Mouse (Mus musculus) kidney, embryonic 14.5 days (tissue): ENCODE data around the gene Atp6v1b1. TPM values are rescaled to one million over a fixed set of nuclear protein-coding genes. Genes with fewer than 3 reads are reported as not detected.

Source experiments
- ATAC-seq: fragments of 200-750 bp; cut with Nextera tagmentation; 2 replicates; pipeline ENCODE4 v1.8.0; 2017; ENCODE audit warnings: moderate number of reproducible peaks, mild to moderate bottlenecking, moderate TSS enrichment, moderate library complexity; ENCODE audit not compliant: low FRiP score, low TSS enrichment
- H3K27ac ChIP-seq: fragments of 300-500 bp; sonication (generic); 2 replicates; pipeline ENCODE4 v1.5.1; 2014; ENCODE audit warnings: low read depth, mild to moderate bottlenecking, low read length, moderate library complexity, mixed read lengths
- H3K27me3 ChIP-seq: fragments of 300-500 bp; sonication (generic); 2 replicates; pipeline ENCODE4 v1.6.1; 2014; ENCODE audit warnings: mild to moderate bottlenecking, low read length; ENCODE audit not compliant: control insufficient read depth, insufficient read depth
- H3K36me3 ChIP-seq: fragments of 300-500 bp; sonication (generic); 2 replicates; pipeline ENCODE4 v1.6.1; 2014; ENCODE audit warnings: low read length, mixed read lengths; ENCODE audit not compliant: control insufficient read depth, insufficient read depth
- H3K4me1 ChIP-seq: fragments of 300-500 bp; sonication (generic); 2 replicates; pipeline ENCODE4 v1.6.1; 2014; ENCODE audit warnings: low read length, mixed read lengths; ENCODE audit not compliant: control insufficient read depth, insufficient read depth
- H3K4me2 ChIP-seq: fragments of 300-500 bp; sonication (generic); replicated peaks from 2 replicates; pipeline ENCODE4 v1.6.1; 2014; ENCODE audit warnings: low read depth, mild to moderate bottlenecking, low read length
- H3K4me3 ChIP-seq: fragments of 300-500 bp; sonication (generic); 2 replicates; pipeline ENCODE4 v1.5.1; 2014; ENCODE audit warnings: mild to moderate bottlenecking, low read length
- H3K9ac ChIP-seq: fragments of 300-500 bp; sonication (generic); 2 replicates; pipeline ENCODE4 v1.6.1; 2014; ENCODE audit warnings: low read depth, mild to moderate bottlenecking, low read length, moderate library complexity
- H3K9me3 ChIP-seq: fragments of 300-500 bp; sonication (generic); 2 replicates; pipeline ENCODE4 v1.6.1; 2016; ENCODE audit warnings: low read length; ENCODE audit not compliant: control insufficient read depth
- WGBS: fragments of 180-500 bp; shearing (Covaris S2); extraction: QIAGEN DNeasy Blood & Tissue Kit; methylation state at CpG from one replicate; pipeline ENCODE4 v1.1.7; 2014; 5-methylcytosine and 5-hydroxymethylcytosine counted together
- polyA plus RNA-seq: library from polyadenylated mRNA; unstranded; fragments of >200 nt; fragmentation: Nextera tagmentation; extraction: Ambion mirVana; gene quantifications from 2 replicates; pipeline ENCODE4 v1.2.1, GENCODE M21; 2014

Atp6v1b1 gene
- polyA plus RNA-seq, 1 experiment from 2014 or later: 3.6 TPM

DNA sequence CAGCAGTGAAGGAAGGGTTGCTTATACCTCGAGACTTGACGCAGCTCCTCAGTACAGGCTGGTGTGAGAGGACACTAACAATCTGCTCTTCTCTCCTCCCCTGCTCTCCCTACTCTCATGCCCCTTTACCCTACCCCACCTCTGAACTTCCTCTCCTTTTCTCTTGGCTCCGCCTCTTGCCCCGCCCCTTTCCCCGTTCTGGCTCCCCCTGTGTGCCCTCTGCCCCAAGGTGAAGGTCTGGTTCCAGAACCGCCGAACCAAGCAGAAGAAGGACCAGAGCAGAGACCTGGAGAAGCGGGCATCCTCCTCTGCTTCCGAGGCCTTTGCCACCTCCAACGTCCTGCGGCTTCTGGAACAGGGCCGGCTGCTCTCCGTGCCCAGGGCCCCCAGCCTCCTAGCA lies 5.5 kb upstream of the Atp6v1b1 start:
- Histone ChIP-seq H3K9me3 (no peaks in the 10 kb centered on the region), H3K4me3 (no peak overlapping the region), H3K36me3 (no peaks in the 10 kb centered on the region), H3K4me1 (no peaks in the 10 kb centered on the region), H3K27me3 (no peaks in the 10 kb centered on the region), H3K27ac (no peak overlapping the region), H3K4me2 (no peak overlapping the region), H3K9ac (no peak overlapping the region)
- no peak for ATAC-seq
- 25% methylated on average over 13 of the region's 13 CpGs for WGBS

DNA sequence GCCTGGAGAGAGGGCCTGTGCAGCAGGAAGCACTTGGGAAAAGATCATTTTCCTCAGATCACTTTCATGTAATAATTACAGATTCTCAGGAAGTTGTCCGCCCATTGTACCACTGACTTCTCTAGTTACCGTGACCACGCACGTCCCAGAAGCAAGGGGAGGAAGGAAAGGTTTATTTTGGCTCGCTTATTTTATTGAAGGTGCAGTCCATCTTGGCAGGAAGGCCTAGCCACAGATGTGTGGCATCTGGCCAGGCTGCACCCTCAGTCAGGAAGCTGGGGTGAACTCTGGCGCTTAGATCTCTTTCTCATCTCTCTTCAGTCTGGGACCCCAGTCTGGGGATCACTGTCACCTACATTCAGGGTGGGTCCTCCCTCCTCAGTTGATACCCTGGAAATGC lies 4.2 kb upstream of the Atp6v1b1 start:
- Histone ChIP-seq H3K9ac (no peak overlapping the region), H3K4me3 (no peak overlapping the region), H3K4me1 (no peaks in the 10 kb centered on the region), H3K9me3 (no peaks in the 10 kb centered on the region), H3K36me3 (no peaks in the 10 kb centered on the region), H3K27ac (no peak overlapping the region), H3K27me3 (no peaks in the 10 kb centered on the region; the same call in 1 of the 2 replicates), H3K4me2 (no peak overlapping the region)
- WGBS: 34% methylated on average over 6 of the region's 6 CpGs
- ATAC-seq: no peak

DNA sequence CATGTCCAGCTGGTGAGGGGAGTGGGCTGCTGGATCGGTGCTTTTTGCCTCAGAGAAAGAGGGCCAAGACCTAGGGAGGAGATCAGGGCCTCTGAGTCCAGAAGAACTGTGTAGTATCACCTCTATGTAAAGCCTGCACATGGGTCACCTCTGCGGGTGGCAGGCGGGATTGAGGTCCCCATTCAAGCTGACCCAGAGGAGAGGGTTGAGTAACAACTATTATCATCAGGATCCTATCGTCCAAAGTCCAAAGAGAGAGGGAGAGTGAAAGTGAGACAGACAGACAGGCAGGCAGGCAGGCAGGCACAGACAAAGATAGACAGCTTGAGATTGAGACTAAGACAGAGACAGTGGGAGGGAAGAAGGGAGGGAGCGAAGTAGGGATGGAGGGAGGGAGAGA lies 422 bp downstream of the Atp6v1b1 start:
- ATAC-seq: no peak
- Histone ChIP-seq H3K36me3 (no peaks in the 10 kb centered on the region), H3K9me3 (no peaks in the 10 kb centered on the region), H3K4me2 (no peak overlapping the region), H3K4me1 (no peaks in the 10 kb centered on the region), H3K4me3 (no peak overlapping the region), H3K9ac (no peak overlapping the region), H3K27ac (no peak overlapping the region), H3K27me3 (peaks cover 3% of the 10 kb centered on the region)
- WGBS: 60% methylated on average over 5 of the region's 5 CpGs

DNA sequence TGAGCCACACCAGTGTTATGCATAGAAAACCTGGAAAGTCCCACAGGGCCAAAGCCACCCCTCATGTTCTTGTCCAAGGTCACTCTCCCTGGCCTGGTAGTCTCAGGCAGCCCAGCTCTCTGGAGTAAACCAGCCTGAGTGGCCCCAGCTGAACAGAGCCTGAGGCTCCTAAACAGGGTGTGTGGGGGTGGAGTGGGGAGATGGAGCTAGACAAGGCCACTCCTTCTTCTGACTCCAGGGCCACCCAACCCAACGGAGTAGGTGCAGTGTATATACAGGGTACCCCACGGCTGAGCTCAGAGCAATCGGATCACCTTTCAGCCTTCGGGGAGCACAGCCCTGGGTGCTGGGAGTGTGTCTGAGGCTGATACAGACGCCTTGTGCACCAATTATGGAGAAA lies 1.3 kb downstream of the Atp6v1b1 start:
- Histone ChIP-seq H3K4me1 (no peaks in the 10 kb centered on the region), H3K9ac (no peak overlapping the region), H3K27me3 (peaks cover 3% of the 10 kb centered on the region), H3K4me3 (no peak overlapping the region), H3K4me2 (no peak overlapping the region), H3K9me3 (no peaks in the 10 kb centered on the region), H3K36me3 (no peaks in the 10 kb centered on the region), H3K27ac (no peak overlapping the region)
- peak; percentile 41; the same call in 1 of the 2 replicates for ATAC-seq
- 67% methylated on average over 5 of the region's 5 CpGs for WGBS

DNA sequence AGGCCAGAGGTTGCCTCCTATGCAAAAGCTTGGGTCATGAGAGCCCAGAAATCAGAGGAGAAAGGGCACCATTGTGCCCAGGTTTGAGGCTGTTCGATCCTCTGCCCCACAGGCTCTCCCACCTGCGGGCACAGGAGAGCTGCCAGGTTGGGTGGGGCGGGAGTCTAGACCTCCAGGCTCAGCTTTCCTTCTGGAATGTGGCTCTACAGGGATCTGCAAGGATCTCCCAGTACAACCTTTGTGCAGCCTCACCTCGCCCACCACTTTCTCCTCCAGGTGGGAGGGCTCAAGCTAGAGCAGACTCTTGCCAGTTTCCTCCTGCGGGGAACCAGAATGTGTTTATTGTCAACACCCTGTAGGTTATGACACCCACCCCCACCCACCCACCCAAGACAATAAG lies 1.8 kb downstream of the Atp6v1b1 start:
- Histone ChIP-seq H3K4me2 (no peak overlapping the region), H3K4me3 (no peak overlapping the region), H3K27me3 (peaks cover 3% of the 10 kb centered on the region), H3K27ac (no peak overlapping the region), H3K4me1 (no peaks in the 10 kb centered on the region), H3K9me3 (no peaks in the 10 kb centered on the region), H3K9ac (no peak overlapping the region), H3K36me3 (no peaks in the 10 kb centered on the region)
- 68% methylated on average over 5 of the region's 5 CpGs for WGBS
- no peak for ATAC-seq

DNA sequence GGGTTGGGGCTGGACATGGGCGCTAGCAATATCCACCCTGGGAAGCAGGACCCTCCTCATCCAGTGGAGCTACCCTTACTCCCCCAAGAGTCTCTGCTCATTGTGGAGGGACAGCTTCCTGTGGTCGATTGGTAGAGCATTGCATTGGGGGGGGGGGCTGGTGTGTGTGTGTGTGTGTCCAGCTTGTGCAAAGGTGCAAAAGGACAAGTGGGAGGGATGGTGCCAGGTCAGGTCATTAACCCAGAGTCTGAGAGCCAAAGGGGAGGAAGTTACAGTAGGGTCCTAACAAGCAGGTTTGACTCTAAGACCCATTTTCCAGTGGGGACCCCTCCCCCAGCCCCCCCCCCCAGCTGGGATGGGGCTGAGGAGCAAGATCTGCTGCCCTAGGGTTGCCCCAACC lies 2.7 kb downstream of the Atp6v1b1 start:
- 61% methylated on average over 2 of the region's 2 CpGs for WGBS
- ATAC-seq: no peak
- Histone ChIP-seq H3K4me3 (no peak overlapping the region), H3K27ac (no peak overlapping the region), H3K36me3 (no peaks in the 10 kb centered on the region), H3K4me2 (no peak overlapping the region), H3K4me1 (no peaks in the 10 kb centered on the region), H3K9ac (no peak overlapping the region), H3K27me3 (peaks cover 3% of the 10 kb centered on the region), H3K9me3 (no peaks in the 10 kb centered on the region)

DNA sequence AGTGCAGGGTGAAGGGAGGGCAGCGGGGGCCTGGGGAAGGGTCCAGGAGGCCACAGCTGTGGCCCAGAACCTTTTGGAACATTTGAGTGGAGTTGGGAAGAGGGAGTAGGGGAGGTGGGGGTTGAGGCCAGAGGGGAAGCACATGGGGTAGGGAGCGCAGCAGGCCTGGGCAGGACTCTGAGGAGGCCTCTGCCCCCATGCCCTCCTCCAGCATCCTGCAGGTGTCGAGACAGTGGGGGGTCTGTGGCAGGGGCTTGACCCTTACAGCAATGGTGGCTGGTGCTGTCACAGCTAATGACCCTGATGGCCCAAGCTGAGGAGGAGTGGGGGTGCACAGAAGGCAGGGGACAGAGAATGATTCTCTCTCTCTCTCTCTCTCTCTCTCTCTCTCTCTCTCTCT lies 6.5 kb downstream of the Atp6v1b1 start:
- no peaks in the 10 kb centered on the region for H3K9me3 ChIP-seq
- H3K4me3 ChIP-seq: no peak overlapping the region
- no peak overlapping the region for H3K27ac ChIP-seq
- 43% methylated on average over 3 of the region's 3 CpGs for WGBS
- H3K36me3 ChIP-seq: no peaks in the 10 kb centered on the region
- ATAC-seq: no peak
- no peak overlapping the region for H3K4me2 ChIP-seq
- peaks cover 7% of the 10 kb centered on the region for H3K27me3 ChIP-seq
- H3K9ac ChIP-seq: no peak overlapping the region
- H3K4me1 ChIP-seq: no peaks in the 10 kb centered on the region

DNA sequence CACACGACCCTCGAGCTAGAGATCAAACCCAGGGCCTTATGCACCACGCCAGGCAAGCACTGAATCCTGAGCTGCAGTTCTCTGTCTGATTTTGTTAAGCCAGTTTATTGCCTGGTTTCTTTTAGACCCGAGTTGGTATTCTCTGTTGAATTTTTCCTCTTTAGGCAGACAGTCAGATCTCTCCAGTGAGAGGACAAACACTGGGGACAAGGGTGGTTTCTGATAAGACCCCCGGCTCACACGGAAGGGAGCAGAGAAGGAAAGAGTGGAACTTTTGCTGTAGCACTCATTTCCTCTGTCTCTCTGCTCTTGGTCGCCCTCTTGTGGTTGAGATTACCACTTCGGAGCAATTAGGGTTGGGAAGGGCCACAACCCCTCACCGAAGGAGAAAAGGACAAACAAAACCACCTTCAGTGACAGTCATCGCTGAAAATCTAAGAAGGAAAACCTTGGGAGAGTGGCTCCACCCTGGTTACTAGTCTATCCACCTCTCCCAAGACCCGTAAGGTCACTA lies 7.4 kb downstream of the Atp6v1b1 start:
- Histone ChIP-seq H3K27me3 (peaks cover 5% of the 10 kb centered on the region), H3K4me2 (no peak overlapping the region), H3K9me3 (no peaks in the 10 kb centered on the region), H3K27ac (no peak overlapping the region), H3K4me3 (no peak overlapping the region), H3K9ac (no peak overlapping the region), H3K4me1 (no peaks in the 10 kb centered on the region), H3K36me3 (no peaks in the 10 kb centered on the region)
- WGBS: 9% methylated on average over 11 of the region's 11 CpGs
- ATAC-seq: no peak

DNA sequence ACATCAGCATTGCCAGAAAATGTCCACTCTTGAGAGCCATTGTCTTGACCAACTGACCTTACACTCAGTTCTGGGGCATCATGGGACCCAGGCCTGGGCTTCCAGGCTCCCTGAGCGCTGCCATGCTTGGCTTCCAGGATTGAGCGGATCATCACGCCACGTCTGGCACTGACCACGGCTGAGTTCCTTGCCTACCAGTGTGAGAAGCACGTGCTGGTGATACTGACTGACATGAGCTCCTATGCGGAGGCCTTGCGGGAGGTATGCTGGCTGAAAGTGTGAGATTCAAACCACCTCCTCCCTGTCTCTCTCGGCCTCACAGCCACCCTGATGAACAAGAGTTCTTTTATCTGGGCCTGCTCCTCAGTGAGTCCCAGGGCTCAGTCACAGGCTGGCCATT lies 13.3 kb downstream of the Atp6v1b1 start:
- H3K27me3 ChIP-seq: peaks cover 41% of the 10 kb centered on the region
- no peak overlapping the region for H3K9ac ChIP-seq
- ATAC-seq: no peak
- no peak overlapping the region for H3K4me3 ChIP-seq
- no peaks in the 10 kb centered on the region for H3K9me3 ChIP-seq
- WGBS: 82% methylated on average over 9 of the region's 9 CpGs
- no peak overlapping the region for H3K4me2 ChIP-seq
- no peaks in the 10 kb centered on the region for H3K36me3 ChIP-seq
- no peak overlapping the region for H3K27ac ChIP-seq
- H3K4me1 ChIP-seq: no peaks in the 10 kb centered on the region
